Mouse (Mus musculus) kidney, adult 10 weeks (tissue): ENCODE data around the gene 2310079G19Rik. TPM values are rescaled to one million over a fixed set of nuclear protein-coding genes. Genes with fewer than 3 reads are reported as not detected.

Experiments
- polyA plus RNA-seq: library from polyadenylated mRNA; stranded (reverse); fragments of 350-450 nt; fragmentation: Illumina TruSeq; extraction: RNeasy Lipid Tissue Mini Kit (QIAGEN cat#74804); gene quantifications from one replicate; pipeline ENCODE4 v1.2.3, GENCODE M21; 2014; ENCODE audit warnings: low read depth, low replicate concordance

The 2310079G19Rik gene
- polyA plus RNA-seq: not detected

GRCm38 (mm10) chr16:88627566-88627965 is at the start of gene 2310079G19Rik:
TSS of gene 2310079G19Rik (minus strand) at chr16:88627666.

GRCm38 (mm10) chr16:88671571-88671970 is 44.1 kb upstream of the 2310079G19Rik start, which contains the start of gene Krtap27-1:
TSS of gene Krtap27-1 (minus strand) at chr16:88671671.

GRCm38 (mm10) chr16:88647358-88647846 is 19.9 kb upstream of the 2310079G19Rik start, which contains the start of gene Krtap26-1:
TSS of gene Krtap26-1 (minus strand) at chr16:88647796.

GRCm38 (mm10) chr16:88611922-88612321 is 15.5 kb downstream of the 2310079G19Rik start, which contains the start of gene Krtap24-1:
TSS of gene Krtap24-1 (minus strand) at chr16:88612279.

Other genes starting within 250 kb of the 2310079G19Rik start
- gene Cldn17, start 120.7 kb downstream of the 2310079G19Rik start, polyA plus RNA-seq: 0.53 TPM
- 325 TPM for gene Cldn8, start 64.5 kb downstream of the 2310079G19Rik start, polyA plus RNA-seq
- not detected for gene Krtap24-1, start 15.4 kb downstream of the 2310079G19Rik start, polyA plus RNA-seq
- gene Krtap26-1, start 20.1 kb upstream of the 2310079G19Rik start, polyA plus RNA-seq: not detected
- gene Krtap27-1, start 44.0 kb upstream of the 2310079G19Rik start, polyA plus RNA-seq: not detected
- gene 2310061N02Rik, start 80.3 kb upstream of the 2310079G19Rik start, polyA plus RNA-seq: not detected
- gene Krtap13-1, start 101.2 kb upstream of the 2310079G19Rik start, polyA plus RNA-seq: not detected
- not detected for gene Krtap13, start 124.0 kb upstream of the 2310079G19Rik start, polyA plus RNA-seq
- not detected for gene 2310034C09Rik, start 131.2 kb upstream of the 2310079G19Rik start, polyA plus RNA-seq
- not detected for gene 2310057N15Rik, start 146.5 kb upstream of the 2310079G19Rik start, polyA plus RNA-seq
- gene Gm5965, start 150.2 kb upstream of the 2310079G19Rik start, polyA plus RNA-seq: not detected
- not detected for gene Gm20741, start 184.6 kb upstream of the 2310079G19Rik start, polyA plus RNA-seq
- not detected for gene Krtap15, start 192.5 kb upstream of the 2310079G19Rik start, polyA plus RNA-seq
- not detected for gene Krtap14, start 198.5 kb upstream of the 2310079G19Rik start, polyA plus RNA-seq
- not detected for gene Krtap19-1, start 241.7 kb upstream of the 2310079G19Rik start, polyA plus RNA-seq
- not detected for gene Krtap19-2, start 246.6 kb upstream of the 2310079G19Rik start, polyA plus RNA-seq